Mouse (Mus musculus): ENCODE results near the gene Tubb4b.

The Tubb4b gene

DNA sequence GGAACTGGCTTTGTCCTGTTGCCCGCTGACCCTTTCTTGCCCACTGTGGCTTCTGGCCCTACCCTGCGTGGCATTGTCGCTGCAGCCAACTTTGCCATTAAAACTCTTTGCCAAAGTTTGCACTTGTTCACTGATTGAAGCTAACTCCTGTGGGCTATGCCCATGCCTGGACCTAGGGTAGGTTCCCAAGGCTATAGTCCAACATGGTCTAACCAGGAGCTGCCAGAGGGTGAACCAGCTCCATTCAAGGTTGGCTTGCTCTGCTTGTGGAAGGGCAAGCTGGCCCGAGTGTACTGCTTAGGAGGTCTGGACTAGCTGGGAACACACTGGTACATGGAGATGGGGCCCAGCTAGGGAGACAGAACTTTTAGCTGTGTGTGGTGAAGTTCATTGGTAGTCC is 19.6 kb upstream of the Tubb4b start:
- no peak for DNase-seq (ENCODE audit: low spot score in 2 of 2)

DNA sequence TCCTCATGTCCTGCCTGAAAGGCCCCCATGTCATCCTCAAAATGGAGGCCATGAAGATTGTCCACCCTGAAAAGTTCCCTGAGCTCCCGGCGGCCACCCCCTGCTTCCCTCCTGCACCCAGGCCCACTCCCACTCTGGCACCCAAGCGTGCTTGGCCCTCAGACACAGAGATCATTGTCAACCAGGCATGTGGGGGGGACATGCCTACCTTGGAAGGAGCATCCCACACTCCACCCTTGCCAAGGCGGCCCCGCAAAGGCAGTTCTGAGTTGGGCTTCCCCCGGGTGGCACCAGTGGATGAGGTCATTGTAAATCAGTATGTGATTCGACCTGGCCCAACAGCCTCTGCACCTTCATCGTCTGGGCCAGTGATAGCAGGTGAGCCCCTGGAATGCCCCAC is 18.8 kb upstream of the Tubb4b start:
- DNase-seq (ENCODE audit: low spot score in 2 of 2) = no peak

DNA sequence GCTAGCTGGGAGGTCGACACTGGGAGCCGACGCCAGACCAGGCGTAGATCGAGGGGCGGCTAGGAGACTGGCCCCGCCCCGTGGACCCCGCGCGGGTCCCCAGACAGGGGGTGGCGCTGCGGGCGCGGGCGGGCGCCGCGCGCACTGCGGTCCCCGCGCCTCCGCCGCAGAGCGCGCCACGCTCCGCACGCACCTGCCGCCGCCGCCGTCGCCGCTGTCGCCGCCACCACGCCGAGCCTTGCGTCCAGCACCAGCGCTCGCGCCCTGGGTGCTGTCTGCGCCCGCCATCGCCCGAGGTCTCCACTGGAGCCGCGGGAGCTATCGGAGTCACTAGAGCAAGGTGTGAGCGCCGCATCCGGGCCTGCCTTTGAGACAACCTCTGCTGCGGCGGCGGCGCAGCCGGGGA is 17.6 kb upstream of the Tubb4b start, which contains the start of the genes Rnf208 and Cysrt1:
Gene Rnf208, plus strand, starts transcription at position 155 of the 406 bp plus-strand sequence.
Gene Cysrt1, minus strand, starts transcription at position 352 of the 406 bp plus-strand sequence.
- no peak for DNase-seq (ENCODE audit: low spot score in 2 of 2)

DNA sequence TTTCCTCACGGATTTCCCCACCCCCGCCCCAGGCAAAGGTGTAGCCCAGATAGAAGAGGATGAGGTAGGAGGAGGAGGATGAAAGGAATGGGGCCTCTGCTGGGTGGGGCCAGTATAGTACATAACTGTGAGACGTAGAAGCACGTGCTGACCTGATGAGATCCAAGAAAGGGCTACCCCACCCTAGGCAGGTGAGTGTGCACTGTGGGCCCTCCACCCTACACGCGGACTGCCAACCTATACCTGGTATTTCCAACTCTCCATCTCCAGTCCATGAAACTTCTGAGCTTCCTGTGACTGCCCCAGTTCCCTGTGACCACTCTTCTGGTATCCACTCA is 16.9 kb upstream of the Tubb4b start:
- no peak for DNase-seq (ENCODE audit: low spot score in 2 of 2)

DNA sequence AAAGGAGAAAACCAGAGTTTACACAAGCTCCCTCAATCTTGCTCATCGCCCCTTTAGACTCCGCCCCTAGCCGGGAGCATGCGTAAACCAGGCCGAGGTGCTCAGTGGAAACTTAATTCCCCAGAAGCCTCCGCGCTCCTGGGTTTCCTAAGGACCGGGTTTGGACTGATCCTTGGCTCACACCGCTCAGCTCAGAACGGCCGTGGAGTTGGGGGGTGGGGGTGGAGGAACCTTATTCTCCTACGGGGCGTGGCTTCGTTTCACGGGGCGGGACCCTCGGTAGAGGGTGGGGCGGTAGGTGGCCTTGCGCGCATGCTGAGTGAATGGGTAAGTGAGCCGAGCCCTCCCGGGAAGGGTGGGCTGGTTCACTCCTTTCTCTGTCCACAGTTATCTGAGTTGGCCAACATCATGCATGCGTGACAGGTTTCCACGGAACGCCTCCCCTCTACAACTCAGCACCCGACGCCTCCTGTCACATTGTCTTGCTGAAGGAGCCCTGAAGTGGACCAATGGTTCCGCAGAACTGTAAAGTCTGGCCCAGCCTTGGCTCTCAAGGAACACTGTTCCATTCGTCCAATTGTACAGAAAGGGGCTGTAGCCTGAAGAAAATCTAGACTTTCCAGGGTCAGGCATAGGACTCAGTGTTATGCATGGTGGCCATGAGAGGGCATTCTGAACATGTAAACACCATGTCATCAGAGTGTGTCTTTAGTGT is 16.4 kb upstream of the Tubb4b start:
- peak; percentile 57 to 60 for DNase-seq (ENCODE audit: low spot score in 2 of 2)

DNA sequence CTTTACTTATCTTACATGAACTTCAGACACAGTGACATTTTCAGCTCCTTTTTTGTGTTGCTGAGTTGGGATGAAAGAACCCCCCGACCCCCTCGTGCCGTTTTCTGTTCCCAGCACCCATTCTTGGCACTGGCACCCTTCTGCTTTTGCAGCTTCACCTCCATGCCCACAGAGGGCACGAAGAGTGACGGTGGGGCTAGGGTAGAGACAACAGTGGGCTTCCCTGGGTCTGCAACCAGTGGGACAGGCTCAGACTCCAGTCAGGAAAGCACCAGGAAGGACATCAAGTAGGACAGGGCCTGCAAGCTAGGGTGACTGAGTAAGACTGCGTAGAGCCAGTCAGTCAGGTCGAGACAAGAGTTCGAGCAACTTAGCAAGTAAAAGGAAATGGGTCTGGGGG is 15.8 kb upstream of the Tubb4b start:
- DNase-seq (ENCODE audit: low spot score in 2 of 2) = no peak

DNA sequence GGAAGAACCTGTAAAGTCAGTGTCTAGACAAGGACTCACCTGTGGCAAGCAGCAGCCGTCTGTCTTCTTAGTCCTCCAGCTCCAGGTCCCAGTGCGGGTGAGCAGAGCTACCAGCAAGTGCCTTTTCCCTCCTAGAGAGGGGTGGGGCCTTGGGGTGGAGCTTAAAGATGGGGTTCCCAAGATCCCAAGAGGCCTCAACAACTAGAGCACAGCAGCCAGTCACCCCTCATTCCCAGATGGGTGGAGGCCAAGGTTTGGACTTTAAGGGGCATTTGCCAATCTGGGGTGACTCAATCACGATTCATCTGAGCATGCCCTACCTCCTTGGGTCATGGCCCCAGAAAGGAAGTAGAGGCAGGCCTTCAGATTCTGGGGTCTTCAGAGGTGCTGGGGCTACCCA is 15.3 kb upstream of the Tubb4b start:
- no peak for DNase-seq (ENCODE audit: low spot score in 2 of 2)

DNA sequence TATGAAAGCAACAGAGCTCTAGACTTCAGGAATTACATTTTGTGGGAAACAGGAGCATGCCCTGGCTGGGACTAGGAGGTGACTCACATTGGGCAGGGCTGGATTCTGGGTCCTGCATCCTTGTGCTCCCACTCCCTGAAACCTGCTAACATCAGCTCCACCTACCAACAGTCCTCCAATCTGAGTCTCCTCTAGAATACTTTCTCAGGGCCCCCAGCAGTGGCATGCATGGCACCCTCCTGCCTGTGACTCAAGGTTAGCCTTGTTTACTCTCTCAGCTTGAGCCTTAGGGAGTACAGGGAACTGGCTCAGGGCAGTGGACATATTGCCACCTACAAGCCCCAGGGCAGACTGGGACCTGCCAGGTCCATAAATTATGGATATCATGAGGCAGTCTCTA is 13.6 kb upstream of the Tubb4b start:
- DNase-seq (ENCODE audit: low spot score in 2 of 2) = no peak

DNA sequence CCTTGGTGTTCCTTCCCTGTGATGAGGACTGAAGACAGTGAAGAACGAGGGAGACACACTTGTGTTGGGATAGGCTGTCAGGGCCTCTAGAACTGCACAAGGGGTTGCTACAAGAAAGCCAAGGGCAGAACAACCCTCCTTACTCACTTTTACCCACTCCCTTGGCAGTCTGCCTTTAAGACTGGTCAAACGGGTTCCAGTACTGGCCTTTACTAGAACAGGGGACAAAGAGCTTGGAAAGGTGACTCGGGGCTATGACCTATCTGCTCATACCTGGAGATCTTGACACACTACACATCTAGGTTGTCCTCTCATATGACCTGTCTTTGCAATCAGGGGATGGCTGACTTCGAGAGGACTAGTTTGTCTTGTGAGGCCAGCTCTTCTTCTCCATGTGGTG is 13.0 kb upstream of the Tubb4b start:
- DNase-seq (ENCODE audit: low spot score in 2 of 2) = no peak

DNA sequence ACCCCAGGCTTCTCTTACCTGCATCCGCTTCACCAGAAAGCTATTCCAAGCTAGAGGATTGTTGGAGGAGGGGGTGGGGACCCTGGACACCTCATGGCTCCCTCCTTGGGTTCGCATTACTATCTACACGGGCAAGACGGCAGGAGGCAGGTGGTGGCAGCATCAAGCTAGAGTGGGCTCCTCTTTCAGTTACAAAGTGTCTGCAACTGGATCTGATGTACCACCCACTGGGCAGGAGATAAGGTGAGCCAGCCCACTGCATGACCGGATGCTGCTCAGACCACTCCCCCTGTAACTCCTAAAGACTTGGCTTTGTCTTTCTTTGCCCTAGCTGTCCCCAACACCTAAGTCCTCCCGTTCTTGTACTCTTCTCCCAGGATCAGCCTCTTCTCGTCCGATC is 12.1 kb upstream of the Tubb4b start, which contains the start of gene Rnf224:
Gene Rnf224, minus strand, starts transcription at position 174 of the 400 bp plus-strand sequence.
- no peak for DNase-seq (ENCODE audit: low spot score in 2 of 2)

DNA sequence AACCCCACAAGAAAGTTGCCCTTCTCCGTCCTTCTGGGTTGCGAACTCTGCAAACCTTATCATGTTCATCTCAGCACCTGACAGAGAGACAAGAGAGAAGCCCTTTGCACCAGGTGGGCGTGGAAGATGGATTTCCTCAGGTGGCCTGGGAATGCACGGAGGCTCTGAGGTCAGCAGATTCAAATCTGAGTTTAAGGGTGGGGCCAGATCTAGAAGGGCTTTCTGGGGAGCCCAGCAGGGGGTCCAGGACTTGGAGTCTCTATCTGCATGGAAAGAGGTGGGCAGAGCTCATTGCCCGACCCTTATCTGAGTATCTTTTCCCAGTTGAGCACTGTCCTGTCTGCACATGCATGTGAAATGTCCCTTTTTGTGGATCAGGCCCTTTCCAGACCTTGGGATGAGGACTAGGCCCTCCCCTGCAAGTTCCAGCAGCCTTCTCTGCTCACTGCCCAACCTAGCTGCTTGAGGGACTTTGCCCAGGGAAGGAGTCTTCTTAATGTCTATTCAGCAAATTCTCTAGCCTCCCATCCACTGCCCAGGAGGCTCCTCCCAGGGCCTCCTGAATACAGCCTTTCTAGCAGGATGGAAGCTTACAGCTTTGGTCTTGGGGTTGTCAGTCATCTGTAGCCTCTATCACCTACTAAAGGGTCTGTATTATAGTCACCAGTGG is 10.2 kb upstream of the Tubb4b start:
- no peak for DNase-seq (ENCODE audit: low spot score in 2 of 2)

DNA sequence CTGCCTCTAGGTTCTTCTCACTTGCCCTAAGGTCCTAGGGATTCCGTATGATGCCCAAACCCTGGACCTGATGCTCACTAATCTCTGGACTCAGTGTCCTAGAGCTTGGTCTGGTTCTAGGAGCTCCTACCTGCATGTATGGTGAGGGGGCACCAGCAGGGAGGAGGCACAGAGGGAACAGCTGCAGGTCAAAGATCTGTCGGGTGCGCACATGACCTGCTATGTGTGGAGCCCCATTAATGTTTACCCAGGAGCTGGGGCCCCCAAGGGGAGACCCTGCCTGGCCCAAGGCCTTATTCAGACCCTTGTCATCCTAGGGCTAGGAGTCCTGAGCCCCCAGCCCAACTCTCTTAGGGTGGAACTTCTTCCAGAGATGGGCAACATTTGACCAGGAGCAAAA is 9.5 kb upstream of the Tubb4b start, which contains the start of gene Slc34a3:
Gene Slc34a3, minus strand, starts transcription at position 315 of the 400 bp plus-strand sequence.
- DNase-seq (ENCODE audit: low spot score in 2 of 2) = no peak

DNA sequence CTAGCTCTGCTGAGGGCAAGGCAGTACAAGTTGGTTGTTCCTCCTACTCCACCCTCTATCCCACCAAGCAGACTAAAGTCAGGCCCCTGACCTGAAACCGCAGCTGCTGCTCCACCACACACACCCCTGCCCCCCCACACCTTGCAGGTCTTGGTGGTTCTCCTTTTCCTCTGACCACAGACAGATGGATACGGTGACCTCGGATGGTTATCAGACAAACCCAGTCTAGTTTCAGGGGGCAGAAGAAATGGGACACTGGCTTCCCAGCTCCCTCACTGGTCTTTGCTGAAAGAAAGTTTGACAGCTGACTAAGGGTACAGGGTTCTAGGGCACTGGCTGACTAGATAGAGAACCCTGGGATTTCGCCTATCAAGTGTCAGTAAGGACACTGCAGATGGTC is 8.9 kb upstream of the Tubb4b start:
- no peak for DNase-seq (ENCODE audit: low spot score in 2 of 2)

DNA sequence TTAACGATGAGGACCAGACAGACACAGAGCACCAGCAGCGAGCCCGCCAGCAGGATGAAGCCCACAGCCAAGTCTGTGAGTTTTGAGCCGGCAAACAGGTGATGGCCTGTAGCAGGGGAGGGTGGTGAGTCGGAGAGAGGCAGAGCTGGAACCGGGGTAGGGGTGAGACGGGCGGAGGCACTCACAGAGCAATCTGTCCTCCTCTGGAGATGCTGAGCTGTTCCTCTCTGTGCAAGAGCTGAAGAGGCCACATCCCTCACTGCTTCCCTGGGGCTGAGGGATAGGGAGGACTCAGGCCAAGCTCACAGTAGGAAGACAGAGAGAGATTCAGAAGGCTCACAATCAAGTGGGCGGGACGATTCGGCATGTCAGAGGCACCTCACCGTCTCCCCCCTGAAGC is 6.5 kb upstream of the Tubb4b start:
- no peak for DNase-seq (ENCODE audit: low spot score in 2 of 2)

DNA sequence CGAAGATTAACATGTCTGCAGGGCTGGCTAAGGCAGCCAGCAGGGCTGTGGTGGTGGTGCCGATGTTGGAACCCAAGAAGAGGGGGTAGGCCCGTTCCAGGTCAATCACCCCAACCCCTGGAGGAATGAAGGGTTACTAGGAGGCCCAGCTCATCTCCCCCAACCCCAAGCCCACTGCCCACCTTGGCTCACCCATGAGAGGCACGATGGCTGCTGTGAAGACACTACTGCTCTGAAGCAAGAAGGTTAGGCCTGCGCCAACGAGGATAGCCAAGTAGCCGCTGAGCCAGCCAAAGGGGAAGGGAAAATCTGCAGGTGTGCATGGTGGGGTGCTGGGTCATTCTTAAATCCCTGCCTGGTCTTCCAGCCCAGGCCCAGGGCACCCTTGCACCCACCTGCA is 6.1 kb upstream of the Tubb4b start:
- no peak for DNase-seq (ENCODE audit: low spot score in 2 of 2)

DNA sequence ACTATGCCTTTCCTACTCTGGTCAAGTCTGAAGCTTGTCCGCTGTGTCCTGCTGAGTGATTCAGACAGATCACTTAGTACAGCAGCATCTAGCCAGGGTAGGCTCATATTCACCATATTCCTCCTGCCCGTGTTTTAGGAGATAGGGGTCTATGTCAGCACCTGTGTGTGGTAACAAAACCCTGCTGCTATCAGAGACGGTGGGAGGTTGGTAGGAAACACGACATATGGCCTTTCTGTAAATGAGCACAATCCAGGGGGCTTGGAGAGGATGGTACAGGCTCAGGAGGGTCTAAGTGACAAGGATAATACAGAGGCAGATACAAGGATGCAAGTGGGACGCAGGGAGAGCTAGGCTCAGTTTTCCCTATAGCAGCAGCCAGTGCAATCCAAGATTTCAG is 5.1 kb upstream of the Tubb4b start:
- no peak for DNase-seq (ENCODE audit: low spot score in 2 of 2)

DNA sequence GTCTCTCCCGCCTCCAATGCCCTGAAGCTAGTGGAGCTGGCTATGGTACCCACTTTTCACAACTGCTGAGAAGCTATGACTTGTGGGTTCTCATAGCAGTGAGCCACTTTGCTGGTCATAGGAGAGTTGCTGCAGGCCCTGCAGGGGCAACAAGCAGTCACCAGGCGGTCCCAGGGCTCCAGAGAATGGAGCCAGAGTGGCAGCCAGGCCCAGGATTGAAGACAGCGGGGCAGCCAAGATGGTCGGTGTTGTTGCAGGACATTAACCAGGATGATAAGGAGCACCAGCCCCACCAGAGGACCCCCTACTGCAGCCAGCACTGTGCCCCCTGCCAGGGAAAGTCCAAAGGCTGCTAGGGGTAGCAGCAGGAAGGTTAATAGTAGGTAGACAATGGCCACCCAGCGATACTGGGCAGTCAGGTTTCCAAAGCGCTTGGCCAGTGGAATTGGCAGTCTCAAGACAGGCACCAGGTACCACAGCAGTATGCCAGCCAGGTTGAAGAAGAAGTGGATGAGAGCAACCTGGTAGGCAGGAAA is 4.6 kb upstream of the Tubb4b start:
- no peak for DNase-seq (ENCODE audit: low spot score in 2 of 2)

DNA sequence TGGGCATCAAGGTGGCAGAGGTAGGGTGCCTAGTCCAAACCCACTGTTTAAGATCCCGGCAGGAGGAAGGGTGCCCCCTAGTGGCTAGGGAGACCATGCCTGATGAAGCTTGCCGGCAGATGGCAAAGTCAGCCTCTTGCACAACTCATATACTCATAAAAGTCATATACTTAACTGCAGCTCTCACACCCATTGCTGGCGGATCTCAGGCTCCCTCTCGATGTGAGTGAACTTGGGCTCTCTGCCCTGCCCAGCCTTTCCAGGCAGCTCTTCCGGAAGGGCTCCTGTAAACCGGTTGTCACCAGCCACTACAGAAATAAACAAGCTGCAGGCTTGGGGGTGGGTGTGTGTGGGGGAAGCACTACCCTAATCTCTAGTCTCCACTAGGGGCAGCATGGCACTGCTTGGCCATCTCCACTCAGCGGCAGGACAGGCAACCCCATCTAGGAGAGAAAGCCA is 4.0 kb upstream of the Tubb4b start:
- DNase-seq (ENCODE audit: low spot score in 2 of 2) = peak; percentile 90 to 92

DNA sequence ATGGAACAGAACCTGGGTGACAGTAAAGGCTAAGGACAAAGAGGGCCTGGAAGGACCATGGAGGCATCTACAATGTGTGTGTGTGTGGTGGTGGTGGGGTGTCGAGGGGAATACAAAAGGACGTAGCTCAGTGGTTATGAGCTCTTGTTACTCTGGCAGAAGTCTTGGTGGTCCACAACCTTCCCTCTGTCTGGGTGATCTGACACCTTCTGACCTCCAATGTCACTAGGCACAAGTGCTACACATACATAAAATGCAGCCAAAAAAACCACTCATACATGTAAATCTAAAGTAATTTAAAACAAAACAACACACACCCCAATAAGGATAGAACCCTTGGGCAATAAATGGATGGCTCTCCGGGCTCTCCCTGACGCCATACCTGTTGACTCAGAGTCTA is 2.9 kb upstream of the Tubb4b start:
- DNase-seq (ENCODE audit: low spot score in 2 of 2) = no peak

DNA sequence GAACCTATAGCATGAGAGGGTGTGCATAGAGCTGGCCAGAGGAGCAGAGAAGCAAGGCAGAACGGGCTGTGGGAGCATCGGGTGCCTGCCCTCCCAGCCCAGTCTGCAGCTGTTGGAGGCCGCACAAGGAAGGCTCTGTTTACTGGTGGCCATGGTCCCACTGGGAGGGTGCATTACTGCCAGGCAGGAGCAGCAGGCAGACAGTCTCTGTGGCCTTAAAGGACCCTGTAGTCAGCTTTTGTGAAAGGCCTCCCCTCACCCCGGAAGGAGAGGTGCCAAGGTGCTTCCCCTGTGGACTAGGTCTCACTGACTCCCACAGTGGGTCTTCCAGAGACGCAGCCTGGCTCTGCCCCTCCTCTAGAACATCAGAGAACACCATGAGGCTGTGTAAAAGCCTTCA is 2.4 kb upstream of the Tubb4b start:
- DNase-seq (ENCODE audit: low spot score in 2 of 2) = no peak

DNA sequence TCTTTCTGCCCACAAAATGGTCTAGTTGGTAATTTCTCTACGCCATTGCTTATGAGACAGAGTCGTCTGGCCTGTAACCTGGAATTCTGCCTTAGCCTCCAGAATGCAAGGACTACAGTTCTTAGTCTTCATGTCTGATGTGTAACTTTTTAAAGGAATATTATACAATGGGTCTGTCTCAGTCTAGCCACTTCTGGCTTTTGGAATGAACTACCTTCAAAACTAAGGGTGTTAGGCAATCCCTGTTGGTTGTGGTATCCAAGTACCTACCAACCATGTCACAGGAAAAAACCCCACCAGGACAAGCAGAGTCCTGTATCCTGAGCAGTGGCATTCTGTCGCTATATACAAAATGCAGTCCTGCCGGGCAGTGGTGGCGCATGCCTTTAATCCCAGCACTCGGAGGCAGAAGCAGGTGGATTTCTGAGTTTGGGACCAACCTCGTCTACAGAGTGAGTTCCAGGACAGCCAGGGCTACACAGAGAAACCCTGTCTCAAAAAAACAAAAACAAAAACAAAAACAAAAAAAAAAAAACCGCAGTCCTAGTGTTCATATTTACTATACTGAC is 1.4 kb upstream of the Tubb4b start:
- no peak for DNase-seq (ENCODE audit: low spot score in 2 of 2)
